Mouse (Mus musculus): Measurements from ENCODE around the gene Scarb1. TPM values are rescaled to one million over a fixed set of nuclear protein-coding genes. Genes with fewer than 3 reads are reported as not detected.
A peak's percentile ranks its signal among the peaks of the same experiment; 100 is the strongest.

Gene Scarb1
- total RNA-seq, 2 experiments from 2014 or later, result 11.7 to 25.2 TPM

DNA sequence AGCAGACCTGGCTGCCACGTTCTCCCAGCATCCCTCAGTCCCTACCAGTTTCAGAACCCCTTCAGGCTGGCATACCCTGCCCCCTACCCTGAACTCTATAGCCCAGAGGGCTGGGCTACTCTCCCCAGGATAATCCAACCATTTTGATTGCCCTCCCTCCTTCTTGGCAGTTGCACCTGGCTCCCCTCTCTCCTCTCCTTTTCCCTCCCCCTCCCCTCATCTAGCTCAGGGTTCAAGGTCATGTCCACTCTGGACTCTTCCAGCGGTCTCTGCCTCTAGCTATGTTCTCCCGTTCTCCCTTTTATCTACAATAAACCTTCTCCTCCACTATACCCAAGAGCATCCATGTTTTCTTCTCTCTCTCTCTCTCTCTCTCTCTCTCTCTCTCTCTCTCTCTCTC, 9.1 kb downstream of the Scarb1 start:
- DNase-seq, result no peak

DNA sequence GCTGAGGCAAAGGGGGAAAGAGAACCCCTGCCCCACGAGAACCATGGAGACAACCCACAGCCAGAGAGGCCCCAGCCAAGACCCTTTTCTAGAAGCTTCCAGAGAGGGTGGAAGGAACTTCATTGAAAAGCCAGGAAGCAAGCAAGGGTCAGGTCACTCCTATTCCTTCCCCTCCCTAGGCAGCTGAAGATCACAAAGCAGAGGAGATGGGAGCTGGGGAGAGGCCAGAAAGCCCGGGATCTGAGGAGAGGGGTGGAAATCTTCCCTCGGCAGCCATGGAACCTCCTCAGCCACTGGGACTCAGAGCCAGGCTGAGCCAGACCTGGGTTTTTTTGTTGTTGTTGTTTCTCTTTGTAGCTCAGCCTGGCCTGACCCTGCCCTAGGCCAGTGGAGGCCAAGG, 9.8 kb downstream of the Scarb1 start:
- DNase-seq, result no peak

- DNase-seq, result no peak
Observed at GRCm38 (mm10) chr5:125330656-125331055, 10.2 kb downstream of the Scarb1 start.

DNA sequence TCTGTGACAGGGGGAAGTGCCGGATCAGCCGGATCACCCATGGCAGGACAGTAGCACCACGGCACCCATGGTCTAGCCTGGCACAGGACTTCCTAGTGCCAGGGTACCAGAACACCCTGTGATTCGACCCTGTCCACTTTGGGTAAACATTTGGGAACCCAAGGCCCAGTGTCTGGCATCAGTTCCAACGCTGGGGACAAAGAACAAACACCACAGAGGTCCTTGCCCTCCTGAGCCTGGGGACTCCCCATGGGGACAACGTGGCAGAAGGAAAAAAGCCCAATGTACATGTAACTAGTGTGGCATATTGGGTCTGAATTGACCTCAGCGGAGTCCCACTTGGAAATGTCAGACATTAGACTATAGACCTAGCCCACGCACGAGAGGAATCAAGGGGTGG, 10.7 kb downstream of the Scarb1 start:
- no peak for DNase-seq

- no peak for DNase-seq
Observed at GRCm38 (mm10) chr5:125327596-125328385, 13.1 kb downstream of the Scarb1 start.

- no peak for DNase-seq
Observed at GRCm38 (mm10) chr5:125326351-125326750, 14.5 kb downstream of the Scarb1 start.

GRCm38 (mm10) chr5:125325931-125326330, 15.0 kb downstream of the Scarb1 start:
- DNase-seq, result peak; percentile 77

DNA sequence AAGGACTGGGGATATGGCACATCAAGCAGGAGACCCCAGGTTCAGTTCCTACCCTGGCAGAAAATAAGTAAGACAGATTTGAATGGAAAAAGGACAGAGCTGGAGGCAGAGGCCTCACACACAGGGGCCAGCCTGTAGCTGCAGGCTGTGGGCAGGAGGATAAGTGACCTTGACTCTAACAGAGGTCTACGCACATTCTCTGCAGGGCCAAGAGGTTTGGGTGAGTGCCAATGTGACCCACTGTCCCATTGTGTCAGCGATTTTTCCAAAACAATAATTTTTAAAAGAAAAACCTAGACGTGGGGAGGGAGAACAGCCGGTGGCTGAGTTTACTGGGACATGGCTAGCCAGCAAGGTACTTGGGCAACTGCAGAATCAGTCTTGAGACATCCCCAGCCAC, 15.6 kb downstream of the Scarb1 start:
- no peak for DNase-seq

- no peak for DNase-seq
Observed at GRCm38 (mm10) chr5:125323939-125324480, 16.9 kb downstream of the Scarb1 start.

GRCm38 (mm10) chr5:125323128-125323527, 17.8 kb downstream of the Scarb1 start:
- DNase-seq, result no peak

- no peak for DNase-seq
Observed at GRCm38 (mm10) chr5:125321836-125322235, 19.1 kb downstream of the Scarb1 start.

DNA sequence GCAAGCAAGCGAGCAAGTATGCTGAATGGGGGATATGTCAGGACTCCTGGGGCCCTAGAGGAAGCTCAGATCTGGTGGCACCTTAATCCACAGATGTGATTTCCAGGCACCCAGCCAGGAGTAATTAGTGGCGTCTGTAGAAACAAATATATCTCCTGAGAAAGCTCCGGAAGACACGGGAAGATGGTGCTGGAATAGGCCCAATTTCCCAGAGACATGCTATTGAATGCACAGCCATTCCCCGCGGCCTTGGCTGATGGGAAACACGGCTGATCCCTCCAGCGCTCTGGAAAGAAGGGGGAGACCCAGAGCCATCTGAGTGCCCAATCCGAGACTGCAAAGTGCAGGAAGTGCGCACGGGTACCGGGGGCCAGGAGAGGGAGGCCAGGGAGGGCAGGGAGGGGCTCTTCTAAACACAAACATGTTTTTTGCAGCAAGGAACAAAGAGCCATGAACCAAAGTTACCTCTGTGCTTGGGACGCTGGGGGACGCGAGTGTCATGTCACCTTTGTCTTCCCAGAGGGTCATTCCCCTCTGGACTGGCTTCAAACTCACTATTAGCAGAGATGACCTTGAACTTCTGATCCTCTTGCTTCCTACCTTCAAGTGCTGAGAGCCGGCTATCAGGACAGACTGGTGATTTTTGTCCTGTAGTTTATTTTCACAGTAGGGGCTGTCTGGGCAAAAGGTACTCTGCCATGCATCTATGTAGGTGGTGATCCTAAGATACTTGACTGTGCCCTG, 21.7 kb downstream of the Scarb1 start:
- peak; percentile 68 for DNase-seq

DNA sequence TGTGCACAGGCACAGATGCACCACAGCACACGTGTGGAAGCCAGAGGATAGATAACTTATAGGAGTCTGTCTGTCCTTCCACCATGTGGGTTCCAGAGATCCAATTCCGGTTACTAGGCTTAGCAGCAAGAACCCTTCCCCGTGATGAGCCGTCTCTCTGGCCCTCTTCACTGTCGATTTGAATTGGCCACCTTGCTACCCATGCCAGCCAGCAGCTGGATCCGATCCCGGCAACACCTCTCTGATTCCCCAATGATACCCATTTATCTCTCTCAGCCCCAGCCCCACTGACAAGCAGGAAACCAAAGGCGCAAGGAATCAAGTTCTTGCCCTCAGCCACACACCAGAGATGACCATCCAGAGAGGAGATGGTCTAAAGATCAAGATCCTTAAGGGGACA, 22.9 kb downstream of the Scarb1 start:
- no peak for DNase-seq

DNA sequence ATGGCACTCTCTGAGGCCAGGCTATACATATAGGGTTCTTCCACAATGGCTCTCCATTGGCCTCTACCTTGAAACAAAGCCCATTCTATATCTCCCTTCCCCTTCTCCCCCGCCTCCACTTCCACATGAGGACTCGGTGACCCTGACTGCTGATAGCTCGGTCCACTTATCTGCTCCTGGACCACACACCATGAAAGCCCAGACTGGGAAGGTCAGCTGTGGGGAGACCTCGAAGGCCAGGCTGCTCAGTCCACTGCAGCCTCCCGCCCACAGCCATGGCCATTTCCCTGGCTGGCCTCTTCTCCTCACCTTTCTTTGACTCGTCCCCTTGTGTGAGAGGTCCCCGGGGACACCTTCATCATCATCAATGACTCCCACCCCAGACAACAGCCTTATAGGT, 23.6 kb downstream of the Scarb1 start:
- DNase-seq, result no peak

DNA sequence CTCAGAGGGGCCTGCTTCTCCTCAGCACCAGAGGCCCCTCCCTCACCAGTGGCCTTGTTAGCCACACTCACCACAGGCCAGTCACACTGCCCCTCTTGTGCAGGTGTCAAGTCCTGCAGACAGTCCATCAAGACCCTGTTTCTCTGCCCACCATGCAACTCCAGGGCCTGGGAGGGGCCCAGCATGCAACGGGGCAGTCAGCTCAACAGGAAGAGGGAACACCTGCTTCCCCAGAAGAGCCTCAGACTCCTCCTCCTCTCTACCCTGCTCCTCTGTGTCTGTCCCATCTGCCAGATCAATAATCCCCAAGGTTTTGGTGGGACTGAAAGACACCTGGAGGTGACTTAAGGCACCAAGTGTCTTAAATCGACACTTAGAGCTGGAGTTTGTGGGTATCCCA, 24.1 kb downstream of the Scarb1 start:
- DNase-seq, result no peak

DNA sequence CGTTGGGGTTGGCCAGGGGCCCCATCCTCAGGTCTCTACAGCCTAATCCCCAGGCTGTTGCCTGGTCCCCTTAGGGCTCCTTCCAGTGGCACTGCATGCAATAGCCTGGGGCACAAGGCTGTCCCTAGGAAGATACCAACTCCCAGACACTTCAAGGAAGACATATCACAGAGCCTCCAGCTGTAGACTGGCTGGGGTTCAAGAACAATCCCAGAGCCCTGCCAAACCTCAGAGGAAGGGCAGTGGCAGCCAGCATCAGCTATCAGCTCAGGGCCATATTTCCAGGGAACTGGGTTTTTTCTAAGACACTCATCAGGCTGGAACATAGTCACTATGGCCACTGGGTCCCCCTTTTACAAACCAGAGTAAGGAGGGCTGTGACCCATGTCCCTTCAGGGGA, 25.8 kb downstream of the Scarb1 start:
- no peak for DNase-seq

GRCm38 (mm10) chr5:125313991-125314390, 26.9 kb downstream of the Scarb1 start:
- no peak for DNase-seq

DNA sequence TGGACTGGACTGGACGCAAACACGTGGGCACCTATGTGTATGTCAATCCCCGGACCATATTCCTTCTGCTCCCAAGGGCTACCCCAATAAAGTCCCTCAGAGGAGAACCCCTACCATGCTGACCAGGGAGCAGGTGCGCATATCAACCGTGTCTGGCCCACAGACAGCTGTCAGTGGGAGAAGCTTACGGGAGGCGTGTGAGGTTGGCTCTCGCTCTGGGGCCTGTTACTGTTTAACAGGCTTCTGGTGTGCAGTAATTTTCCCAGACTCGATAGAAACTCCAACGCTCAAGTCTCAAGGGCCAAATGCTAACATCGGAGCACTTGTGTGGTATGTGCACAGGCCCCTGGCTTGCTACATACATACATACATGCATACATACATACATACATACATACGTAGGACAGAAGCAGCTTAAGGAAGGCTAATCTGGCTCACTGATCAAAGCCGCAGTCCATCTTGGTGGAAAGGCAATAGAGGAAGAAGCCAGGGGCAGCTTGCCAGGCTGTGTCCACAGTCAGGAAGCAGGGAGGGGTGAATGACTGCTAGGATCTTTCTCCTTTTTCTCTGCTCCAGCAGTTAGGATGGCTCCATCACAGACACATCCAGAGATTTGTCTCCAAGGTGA, 27.8 kb downstream of the Scarb1 start:
- no peak for DNase-seq

GRCm38 (mm10) chr5:125310986-125311385, 29.9 kb downstream of the Scarb1 start:
- no peak for DNase-seq

- DNase-seq, result no peak
Observed at GRCm38 (mm10) chr5:125309193-125309592, 31.7 kb downstream of the Scarb1 start.

GRCm38 (mm10) chr5:125306824-125307223, 34.1 kb downstream of the Scarb1 start:
- peak; percentile 28 for DNase-seq

DNA sequence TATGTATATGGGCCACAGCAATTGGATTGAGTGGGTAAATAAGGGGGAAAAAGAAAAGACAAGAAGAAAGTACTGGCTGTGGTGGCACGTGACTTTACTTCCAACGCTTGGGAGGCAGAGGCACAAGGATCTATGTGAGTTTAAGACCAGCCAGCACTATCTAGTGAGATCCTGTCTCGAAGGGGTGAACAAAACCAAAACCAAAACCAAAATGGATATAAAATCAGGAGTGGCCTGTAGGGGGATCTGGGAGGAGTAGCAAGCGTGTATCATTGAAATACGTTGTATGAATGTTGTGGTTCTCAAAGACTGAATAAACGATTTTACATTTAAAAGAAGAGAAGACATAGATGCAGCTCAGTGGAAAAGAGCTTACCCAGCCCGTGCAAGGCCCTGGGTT, 34.5 kb downstream of the Scarb1 start:
- no peak for DNase-seq
